Mouse (Mus musculus): ENCODE measurements around the gene Arhgef6. TPM values are rescaled to one million over a fixed set of nuclear protein-coding genes. Genes with fewer than 3 reads are reported as not detected.

The Arhgef6 gene
- 7.3 and 9.2 TPM in 2 replicates for polyA plus RNA-seq (2012; rRNA removed)

GRCm38 (mm10) chrX:57338371-57339211, at the start of gene Arhgef6:
Arhgef6 (minus strand) TSS chrX:57338729.

GRCm38 (mm10) chrX:57211876-57212275, 126.7 kb downstream of the Arhgef6 start, which contains the start of gene Cd40lg:
Cd40lg (plus strand) TSS chrX:57212143.

Other genes starting within 250 kb of the Arhgef6 start
- not detected in 2 replicates for gene Cd40lg, start 126.6 kb downstream of the Arhgef6 start, polyA plus RNA-seq (2012; rRNA removed)
- 239 and 240 TPM in 2 replicates for gene Rbmx, start 54.3 kb upstream of the Arhgef6 start, polyA plus RNA-seq (2012; rRNA removed)
- not detected in 2 replicates for gene Gm364, start 70.4 kb upstream of the Arhgef6 start, polyA plus RNA-seq (2012; rRNA removed)
- gene Gpr101, start 165.0 kb upstream of the Arhgef6 start, polyA plus RNA-seq (2012; rRNA removed) = 0.02 and 0.04 TPM in 2 replicates

All from central nervous system, embryonic 11.5 days (tissue).